Mouse (Mus musculus): Measurements from ENCODE around the gene Itga5. TPM values are rescaled to one million over a fixed set of nuclear protein-coding genes. Genes with fewer than 3 reads are reported as not detected.

Gene Itga5
- total RNA-seq, 1 experiment from 2014 or later, result 15.2 TPM

- no peak for ATAC-seq (ENCODE audit: extremely low read depth, insufficient number of reproducible peaks, low FRiP score, poor library complexity, severe bottlenecking)
Observed at GRCm38 (mm10) chr15:103343556-103343955, 23.0 kb downstream of the Itga5 start.

- no peak for ATAC-seq (ENCODE audit: extremely low read depth, insufficient number of reproducible peaks, low FRiP score, poor library complexity, severe bottlenecking)
Observed at GRCm38 (mm10) chr15:103343008-103343407, 23.6 kb downstream of the Itga5 start.

GRCm38 (mm10) chr15:103342415-103342814, 24.1 kb downstream of the Itga5 start:
- peak; percentile 55; the same call in 1 of the 2 replicates for ATAC-seq (ENCODE audit: extremely low read depth, insufficient number of reproducible peaks, low FRiP score, poor library complexity, severe bottlenecking)

GRCm38 (mm10) chr15:103341547-103341946, 25.0 kb downstream of the Itga5 start:
- no peak for ATAC-seq (ENCODE audit: extremely low read depth, insufficient number of reproducible peaks, low FRiP score, poor library complexity, severe bottlenecking)

GRCm38 (mm10) chr15:103340786-103341185, 25.8 kb downstream of the Itga5 start:
- ATAC-seq (ENCODE audit: extremely low read depth, insufficient number of reproducible peaks, low FRiP score, poor library complexity, severe bottlenecking), result no peak

- ATAC-seq (ENCODE audit: extremely low read depth, insufficient number of reproducible peaks, low FRiP score, poor library complexity, severe bottlenecking), result peak; percentile 11; the same call in 1 of the 2 replicates
Observed at GRCm38 (mm10) chr15:103339961-103340337, 26.6 kb downstream of the Itga5 start, which contains the start of gene Zfp385a. Gene Zfp385a (minus strand): TSS chr15:103340093.

GRCm38 (mm10) chr15:103339166-103339960, 27.2 kb downstream of the Itga5 start:
- no peak for ATAC-seq (ENCODE audit: extremely low read depth, insufficient number of reproducible peaks, low FRiP score, poor library complexity, severe bottlenecking)

- no peak for ATAC-seq (ENCODE audit: extremely low read depth, insufficient number of reproducible peaks, low FRiP score, poor library complexity, severe bottlenecking)
Observed at GRCm38 (mm10) chr15:103338829-103339165, 27.8 kb downstream of the Itga5 start.

- no peak for ATAC-seq (ENCODE audit: extremely low read depth, insufficient number of reproducible peaks, low FRiP score, poor library complexity, severe bottlenecking)
Observed at GRCm38 (mm10) chr15:103336996-103337667, 29.4 kb downstream of the Itga5 start.

GRCm38 (mm10) chr15:103335488-103336235, 30.9 kb downstream of the Itga5 start:
- ATAC-seq (ENCODE audit: extremely low read depth, insufficient number of reproducible peaks, low FRiP score, poor library complexity, severe bottlenecking), result no peak

GRCm38 (mm10) chr15:103335040-103335439, 31.5 kb downstream of the Itga5 start:
- no peak for ATAC-seq (ENCODE audit: extremely low read depth, insufficient number of reproducible peaks, low FRiP score, poor library complexity, severe bottlenecking)

- ATAC-seq (ENCODE audit: extremely low read depth, insufficient number of reproducible peaks, low FRiP score, poor library complexity, severe bottlenecking), result no peak
Observed at GRCm38 (mm10) chr15:103334194-103334593, 32.4 kb downstream of the Itga5 start.

- peak; percentile 84 for ATAC-seq (ENCODE audit: extremely low read depth, insufficient number of reproducible peaks, low FRiP score, poor library complexity, severe bottlenecking)
Observed at GRCm38 (mm10) chr15:103333738-103334137, 32.8 kb downstream of the Itga5 start.

GRCm38 (mm10) chr15:103333081-103333615, 33.4 kb downstream of the Itga5 start:
- ATAC-seq (ENCODE audit: extremely low read depth, insufficient number of reproducible peaks, low FRiP score, poor library complexity, severe bottlenecking), result peak; percentile 43; the same call in 1 of the 2 replicates

- peak; percentile 86 for ATAC-seq (ENCODE audit: extremely low read depth, insufficient number of reproducible peaks, low FRiP score, poor library complexity, severe bottlenecking)
Observed at GRCm38 (mm10) chr15:103323455-103324247, 42.9 kb downstream of the Itga5 start.

- ATAC-seq (ENCODE audit: extremely low read depth, insufficient number of reproducible peaks, low FRiP score, poor library complexity, severe bottlenecking), result no peak
Observed at GRCm38 (mm10) chr15:103323070-103323454, 43.5 kb downstream of the Itga5 start.

GRCm38 (mm10) chr15:103322396-103322795, 44.2 kb downstream of the Itga5 start:
- no peak for ATAC-seq (ENCODE audit: extremely low read depth, insufficient number of reproducible peaks, low FRiP score, poor library complexity, severe bottlenecking)

GRCm38 (mm10) chr15:103321076-103321475, 45.5 kb downstream of the Itga5 start:
- no peak for ATAC-seq (ENCODE audit: extremely low read depth, insufficient number of reproducible peaks, low FRiP score, poor library complexity, severe bottlenecking)

Data from neutrophil, adult 5-6 weeks (primary cell).